Mouse (Mus musculus): ENCODE measurements around the gene Tex101. TPM values are rescaled to one million over a fixed set of nuclear protein-coding genes. Genes with fewer than 3 reads are reported as not detected.
"Not testable (repeated sequence)": the region's sequence is repeated elsewhere in the genome, so short reads cannot be mapped to it uniquely, and the experiment has no call there.

Gene Tex101
- 0.21 TPM in 1 of 2 replicates, not detected in the other for polyA plus RNA-seq (2015; fragmentation: Nextera tagmentation; extraction: Ambion mirVana)

DNA sequence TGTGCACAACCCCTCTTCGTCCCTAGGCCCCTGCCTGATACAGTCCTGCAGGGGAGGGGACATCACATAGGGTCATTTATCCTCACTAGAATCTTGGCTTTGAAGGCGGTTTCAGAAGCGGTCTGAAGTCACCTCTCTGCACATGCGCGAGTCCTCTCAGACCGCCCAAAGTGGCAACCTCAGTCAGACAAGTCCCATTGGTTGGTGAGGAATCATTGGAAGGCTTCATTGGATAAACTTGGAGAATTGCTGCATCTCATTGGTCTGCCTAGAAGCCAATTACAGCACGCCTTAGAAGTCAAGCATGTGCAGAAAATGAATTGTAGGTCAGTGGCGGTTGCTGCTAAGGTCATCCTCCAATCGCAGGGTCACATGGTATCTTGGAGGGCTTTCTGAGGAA, at the start of gene Tex101:
TSS of gene Tex101 (minus strand) at position 101 of the 400 bp plus-strand sequence.
- no peak within 1 kb of the TSS for H3K4me3 ChIP-seq (replicated peaks)
- no peak within 1 kb of the TSS for H3K4me2 ChIP-seq
- no peaks in the 10 kb centered on the region for H3K4me1 ChIP-seq
- 87% methylated on average over 9 of the region's 9 CpGs for WGBS
- no peaks in the 10 kb centered on the region for H3K9me3 ChIP-seq
- no peaks in the 10 kb centered on the region for H3K27me3 ChIP-seq (replicated peaks)
- ATAC-seq (ENCODE audit: insufficient read depth, low FRiP score, low read depth): no peak
- no peaks in the 10 kb centered on the region for H3K36me3 ChIP-seq
- H3K27ac ChIP-seq: no peak within 1 kb of the TSS
- H3K9ac ChIP-seq: no peak within 1 kb of the TSS

- Histone ChIP-seq H3K27ac (no peak overlapping the region), H3K4me1 (no peaks in the 10 kb centered on the region), H3K4me3 (replicated peaks) (no peak overlapping the region), H3K9me3 (no peaks in the 10 kb centered on the region), H3K9ac (no peak overlapping the region), H3K36me3 (no peaks in the 10 kb centered on the region), H3K4me2 (no peak overlapping the region), H3K27me3 (replicated peaks) (no peaks in the 10 kb centered on the region)
- no peak for ATAC-seq (ENCODE audit: insufficient read depth, low FRiP score, low read depth)
- 50% methylated on average over 6 of the region's 6 CpGs for WGBS
Observed at GRCm38 (mm10) chr7:24715039-24715438, 38.6 kb upstream of the Tex101 start.

GRCm38 (mm10) chr7:24708832-24709292, 32.4 kb upstream of the Tex101 start, which contains the start of gene BC049730:
Gene BC049730 (plus strand): TSS chr7:24709242.
- H3K27ac ChIP-seq: no peak within 1 kb of the TSS
- no peaks in the 10 kb centered on the region for H3K9me3 ChIP-seq
- no peak within 1 kb of the TSS for H3K9ac ChIP-seq
- WGBS: 93% methylated on average over 14 of the region's 14 CpGs
- H3K27me3 ChIP-seq (replicated peaks): no peaks in the 10 kb centered on the region
- no peaks in the 10 kb centered on the region for H3K36me3 ChIP-seq
- H3K4me3 ChIP-seq (replicated peaks): no peak within 1 kb of the TSS
- ATAC-seq (ENCODE audit: insufficient read depth, low FRiP score, low read depth): no peak
- no peaks in the 10 kb centered on the region for H3K4me1 ChIP-seq
- no peak within 1 kb of the TSS for H3K4me2 ChIP-seq

DNA sequence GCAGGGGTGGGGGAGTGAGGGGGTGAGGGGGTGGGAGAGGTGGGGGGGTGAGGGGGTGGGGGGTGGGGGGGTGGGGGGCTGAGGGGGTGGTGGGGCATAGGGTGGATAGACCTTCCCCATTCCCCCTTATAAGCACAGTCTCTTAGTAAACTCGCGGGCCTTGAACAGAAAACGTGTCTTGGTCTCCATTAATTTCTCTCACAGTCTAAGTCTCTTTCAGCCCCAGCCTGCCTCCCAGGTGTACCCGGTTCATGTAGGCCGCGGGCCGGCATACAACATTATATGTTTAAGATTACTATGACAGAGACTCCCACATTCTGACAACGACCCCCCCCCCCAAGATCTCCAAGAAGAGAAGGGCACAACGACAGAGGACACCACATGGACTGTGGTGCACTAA, 26.4 kb upstream of the Tex101 start:
- H3K27ac ChIP-seq; H3K9ac ChIP-seq; H3K4me3 ChIP-seq (replicated peaks); H3K4me1 ChIP-seq; H3K4me2 ChIP-seq; H3K36me3 ChIP-seq; H3K27me3 ChIP-seq (replicated peaks); ATAC-seq (ENCODE audit: insufficient read depth, low FRiP score, low read depth); H3K9me3 ChIP-seq: not testable (repeated sequence)
- 60% methylated on average over 9 of the region's 9 CpGs for WGBS

DNA sequence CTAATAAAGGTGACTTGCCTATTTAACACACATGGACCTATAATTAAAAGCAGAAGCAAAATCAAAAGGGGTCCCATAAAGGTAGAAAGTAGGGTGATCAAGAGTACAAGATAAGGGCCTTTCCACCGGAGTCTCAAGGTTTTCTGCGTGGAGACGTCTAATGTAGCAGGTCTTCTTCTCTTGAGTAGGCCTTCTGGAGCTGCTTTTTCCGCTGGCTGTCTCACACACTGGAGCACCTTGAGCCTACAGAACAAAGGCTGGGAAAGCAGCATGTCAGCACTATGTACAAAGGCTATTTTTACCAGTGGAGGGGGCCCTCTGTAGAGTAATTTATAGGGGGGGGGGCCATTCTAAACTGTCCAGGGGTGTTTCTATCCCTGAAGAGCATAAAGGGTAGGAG, 21.4 kb upstream of the Tex101 start:
- not testable (repeated sequence) for H3K27me3 ChIP-seq (replicated peaks); H3K4me2 ChIP-seq; H3K9me3 ChIP-seq; H3K36me3 ChIP-seq; H3K4me3 ChIP-seq (replicated peaks); ATAC-seq (ENCODE audit: insufficient read depth, low FRiP score, low read depth); H3K27ac ChIP-seq; H3K9ac ChIP-seq; H3K4me1 ChIP-seq
- 91% methylated on average over 4 of the region's 4 CpGs for WGBS

DNA sequence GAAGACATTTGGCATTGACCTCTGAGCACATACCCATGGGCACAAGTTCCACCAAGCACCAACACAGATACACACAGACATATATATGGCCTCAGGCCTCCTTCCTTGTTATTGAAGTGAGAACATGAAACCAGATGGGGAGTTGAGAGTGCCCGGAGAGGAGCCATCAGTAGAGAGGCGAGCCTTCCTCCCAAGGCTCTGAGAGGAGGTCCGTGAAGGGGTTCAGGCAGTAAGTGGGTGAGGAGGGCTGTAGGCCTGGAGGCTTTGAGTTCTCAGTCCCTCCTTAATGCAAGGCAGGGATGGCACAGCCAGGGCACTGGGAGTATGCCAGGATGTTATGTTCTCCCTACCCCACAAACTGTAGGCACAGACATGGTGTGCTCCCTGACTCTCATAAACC, 16.2 kb upstream of the Tex101 start:
- H3K4me1 ChIP-seq; H3K27ac ChIP-seq; H3K4me3 ChIP-seq (replicated peaks); H3K9ac ChIP-seq; H3K27me3 ChIP-seq (replicated peaks); ATAC-seq (ENCODE audit: insufficient read depth, low FRiP score, low read depth); H3K4me2 ChIP-seq; H3K9me3 ChIP-seq; H3K36me3 ChIP-seq: not testable (repeated sequence)
- 84% methylated on average over 3 of the region's 3 CpGs for WGBS

- not testable (repeated sequence) for H3K27me3 ChIP-seq (replicated peaks); H3K4me3 ChIP-seq (replicated peaks); H3K4me1 ChIP-seq; H3K4me2 ChIP-seq; H3K36me3 ChIP-seq; H3K27ac ChIP-seq; ATAC-seq (ENCODE audit: insufficient read depth, low FRiP score, low read depth); H3K9ac ChIP-seq; H3K9me3 ChIP-seq
- WGBS: 87% methylated on average over 10 of the region's 10 CpGs
Observed at GRCm38 (mm10) chr7:24687519-24687918, 11.0 kb upstream of the Tex101 start.

DNA sequence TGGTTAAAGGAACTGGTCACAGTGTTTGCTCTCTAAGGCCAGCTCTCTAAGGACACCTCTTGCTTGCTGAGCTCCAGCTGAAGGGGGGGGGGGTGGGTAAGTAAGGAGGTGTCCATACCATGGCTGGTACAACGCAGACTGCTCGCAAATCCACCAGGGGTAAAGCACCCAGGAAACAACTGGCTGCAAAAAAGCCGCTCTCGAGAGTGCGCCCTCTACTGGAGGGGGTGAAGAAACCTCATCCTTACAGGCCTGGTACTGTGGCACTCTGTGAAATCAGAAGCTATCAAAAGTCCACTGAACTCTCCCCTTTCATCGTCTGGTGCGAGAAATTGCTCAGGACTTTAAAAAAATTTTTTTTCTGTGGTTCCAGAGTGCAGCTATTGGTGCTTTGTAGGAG, 7.6 kb upstream of the Tex101 start:
- WGBS: 66% methylated on average over 7 of the region's 7 CpGs
- H3K4me2 ChIP-seq: not testable (repeated sequence)

GRCm38 (mm10) chr7:24671944-24672439, 4.5 kb downstream of the Tex101 start:
- Histone ChIP-seq H3K4me3 (replicated peaks) (no peak overlapping the region), H3K4me1 (no peaks in the 10 kb centered on the region), H3K4me2 (no peak overlapping the region), H3K9me3 (no peaks in the 10 kb centered on the region), H3K27me3 (replicated peaks) (no peaks in the 10 kb centered on the region), H3K9ac (no peak overlapping the region), H3K27ac (no peak overlapping the region), H3K36me3 (no peaks in the 10 kb centered on the region)
- no peak for ATAC-seq (ENCODE audit: insufficient read depth, low FRiP score, low read depth)
- 92% methylated on average over 23 of the region's 23 CpGs for WGBS

More for the DNA sequence above, 7.6 kb upstream of the Tex101 start:
- H3K9ac ChIP-seq; H3K36me3 ChIP-seq; H3K4me3 ChIP-seq (replicated peaks); H3K9me3 ChIP-seq; ATAC-seq (ENCODE audit: insufficient read depth, low FRiP score, low read depth); H3K27ac ChIP-seq; H3K27me3 ChIP-seq (replicated peaks); H3K4me1 ChIP-seq: not testable (repeated sequence)

DNA sequence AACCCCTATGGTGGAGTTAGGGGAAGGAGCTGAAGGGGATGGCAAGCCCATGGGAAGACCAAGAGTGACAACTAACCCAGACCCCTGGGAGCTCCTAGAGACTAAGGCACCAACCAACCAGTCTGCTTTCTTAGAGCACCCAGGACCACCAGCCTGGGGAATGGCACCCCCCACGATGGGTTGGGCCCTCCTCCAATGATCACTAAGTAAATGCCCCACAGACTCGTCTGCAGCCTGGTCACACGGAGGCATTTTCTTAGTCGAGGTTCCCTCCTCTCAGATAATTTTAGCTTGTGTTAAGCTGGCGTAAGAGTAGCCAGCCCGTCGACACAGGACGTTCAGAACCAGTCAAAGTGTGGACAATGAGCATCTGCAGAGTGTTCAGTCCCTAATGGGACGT, 11.5 kb downstream of the Tex101 start:
- Histone ChIP-seq H3K9ac (no peak overlapping the region), H3K27ac (no peak overlapping the region), H3K36me3 (no peaks in the 10 kb centered on the region), H3K4me2 (no peak overlapping the region), H3K4me3 (replicated peaks) (no peak overlapping the region), H3K27me3 (replicated peaks) (no peaks in the 10 kb centered on the region), H3K4me1 (no peaks in the 10 kb centered on the region), H3K9me3 (no peaks in the 10 kb centered on the region)
- WGBS: 79% methylated on average over 9 of the region's 9 CpGs
- no peak for ATAC-seq (ENCODE audit: insufficient read depth, low FRiP score, low read depth)

GRCm38 (mm10) chr7:24664301-24664700, 12.2 kb downstream of the Tex101 start:
- no peaks in the 10 kb centered on the region for H3K4me1 ChIP-seq
- no peaks in the 10 kb centered on the region for H3K9me3 ChIP-seq
- no peak overlapping the region for H3K9ac ChIP-seq
- H3K27ac ChIP-seq: no peak overlapping the region
- no peak overlapping the region for H3K4me2 ChIP-seq
- H3K36me3 ChIP-seq: no peaks in the 10 kb centered on the region
- ATAC-seq (ENCODE audit: insufficient read depth, low FRiP score, low read depth): no peak
- H3K4me3 ChIP-seq (replicated peaks): no peak overlapping the region
- WGBS: 34% methylated on average over 8 of the region's 8 CpGs
- H3K27me3 ChIP-seq (replicated peaks): no peaks in the 10 kb centered on the region

- Histone ChIP-seq H3K27me3 (replicated peaks) (no peaks in the 10 kb centered on the region), H3K27ac (no peak overlapping the region), H3K36me3 (no peaks in the 10 kb centered on the region), H3K4me2 (no peak overlapping the region), H3K9ac (no peak overlapping the region), H3K9me3 (no peaks in the 10 kb centered on the region), H3K4me1 (no peaks in the 10 kb centered on the region), H3K4me3 (replicated peaks) (no peak overlapping the region)
- ATAC-seq (ENCODE audit: insufficient read depth, low FRiP score, low read depth): peak; percentile 19; the same call in 1 of the 2 replicates
- WGBS: 13% methylated on average over 8 of the region's 8 CpGs
Observed at GRCm38 (mm10) chr7:24662575-24662974, 13.9 kb downstream of the Tex101 start.
